Mouse (Mus musculus): ENCODE measurements around the gene Ugt1a1.
A peak's percentile ranks its signal among the peaks of the same experiment; 100 is the strongest.

The Ugt1a1 gene

DNA sequence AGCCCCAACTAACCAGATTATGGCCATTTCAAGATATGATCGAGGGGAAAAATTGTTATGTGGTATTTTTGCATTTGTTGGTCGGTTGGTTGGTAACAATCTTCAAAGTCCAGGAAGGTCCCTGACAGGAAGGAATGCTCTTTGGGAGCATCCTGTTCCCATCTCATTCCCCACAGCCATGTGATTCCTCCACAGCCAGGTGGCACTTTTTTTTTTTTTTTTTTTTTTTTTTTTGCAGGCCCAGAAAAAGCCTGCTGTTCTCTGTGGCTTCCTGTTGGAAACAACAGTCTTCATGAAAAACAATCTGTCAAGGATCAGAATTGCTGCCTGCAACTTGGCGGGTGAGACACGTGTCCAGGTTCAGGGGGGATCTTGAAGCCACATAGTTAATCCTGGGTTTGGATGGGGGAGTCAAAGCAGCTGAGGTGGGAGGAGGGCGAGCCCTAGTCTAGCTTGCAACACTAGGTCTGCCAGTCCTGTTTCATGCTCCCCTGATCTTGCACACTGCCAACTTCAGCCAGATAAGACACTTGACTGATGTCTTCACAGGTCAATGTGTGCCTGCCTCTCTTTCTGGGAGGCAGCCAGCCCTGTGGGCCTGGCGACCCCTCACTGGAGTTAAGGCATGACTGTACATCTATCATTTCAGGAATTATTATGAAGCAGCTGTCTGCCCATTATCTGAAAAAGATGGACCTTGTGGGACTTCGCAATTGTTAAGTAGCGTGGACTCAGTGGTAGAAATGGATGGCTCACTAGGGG is 47.3 kb downstream of the Ugt1a1 start:
- DNase-seq (ENCODE audit: low read depth), result peak; percentile 34

DNA sequence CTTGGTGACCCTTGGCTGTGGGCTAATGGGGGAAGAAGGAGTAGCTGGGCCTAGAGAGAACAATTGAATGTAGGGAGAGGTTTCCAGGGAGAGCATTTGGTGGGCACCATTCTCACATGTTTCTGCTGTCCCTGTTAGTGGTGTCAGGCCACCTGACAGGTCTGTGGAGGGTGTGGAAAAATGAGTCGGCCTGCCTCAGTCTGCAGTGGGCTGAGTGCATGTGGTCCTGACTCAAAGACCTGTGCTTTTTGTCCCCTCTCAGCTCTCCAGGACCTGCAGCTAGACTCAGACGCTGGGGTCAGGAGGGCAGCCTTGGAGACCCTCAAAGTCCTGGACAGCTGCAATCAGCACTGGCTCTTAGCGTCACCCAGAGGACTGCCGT is 47.9 kb downstream of the Ugt1a1 start:
- no peak for DNase-seq (ENCODE audit: low read depth)

DNA sequence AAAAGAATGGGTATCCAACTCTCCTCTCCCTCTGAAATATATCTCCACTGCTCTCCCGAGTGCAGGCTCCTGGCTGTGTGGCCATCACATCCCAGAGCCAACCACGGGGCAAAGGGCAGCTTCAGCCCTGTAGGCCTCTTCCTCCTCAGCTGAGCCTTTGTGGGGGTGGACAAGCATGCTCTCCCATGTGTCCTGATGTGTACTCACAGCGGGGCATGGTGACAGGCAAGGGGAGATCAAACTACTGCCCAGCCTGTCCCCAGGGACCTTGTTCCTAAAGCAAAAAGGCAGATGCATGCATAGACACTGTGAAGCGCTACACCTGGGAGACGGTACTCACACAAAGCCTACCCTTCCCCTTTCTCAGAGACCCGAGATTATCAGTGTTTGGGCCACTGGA is 48.4 kb downstream of the Ugt1a1 start:
- DNase-seq (ENCODE audit: low read depth), result peak; percentile 26

DNA sequence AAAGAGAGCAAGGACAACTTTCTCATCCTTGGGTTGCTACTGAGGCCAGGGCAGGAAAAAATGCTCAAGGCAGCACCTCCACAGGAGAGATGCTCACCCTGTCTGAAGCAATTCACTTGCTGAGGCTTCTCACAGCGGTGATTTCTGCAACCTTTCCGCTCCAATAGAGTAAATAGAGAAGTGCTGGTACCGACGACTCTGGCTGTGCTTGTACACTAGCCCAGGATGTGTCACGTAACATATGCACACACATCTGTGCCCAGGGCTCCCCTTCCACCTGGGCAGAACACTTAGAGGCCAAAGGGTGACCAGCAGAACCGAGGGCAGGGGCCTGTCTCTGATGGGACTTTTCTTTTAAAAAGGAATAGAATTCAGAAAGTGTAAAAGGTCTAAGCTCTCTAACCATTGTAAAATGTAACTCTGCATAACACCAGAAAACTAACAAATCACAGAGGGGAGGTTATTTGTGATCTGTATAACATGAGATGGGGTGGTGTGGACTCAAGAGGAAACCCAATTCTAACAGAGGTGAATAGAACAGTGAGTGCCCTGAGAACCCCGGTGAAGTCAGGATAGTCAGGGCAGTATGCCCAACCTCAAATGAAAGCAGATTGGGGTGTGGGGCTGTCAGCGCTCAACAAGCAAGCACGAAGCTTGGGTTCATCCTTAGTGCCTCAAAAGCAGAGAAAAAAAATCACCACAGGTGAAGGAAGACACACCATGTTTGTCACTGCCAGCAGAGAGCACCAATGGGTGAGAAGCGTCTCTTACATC is 49.0 kb downstream of the Ugt1a1 start:
- peak; percentile 32 for DNase-seq (ENCODE audit: low read depth)

DNA sequence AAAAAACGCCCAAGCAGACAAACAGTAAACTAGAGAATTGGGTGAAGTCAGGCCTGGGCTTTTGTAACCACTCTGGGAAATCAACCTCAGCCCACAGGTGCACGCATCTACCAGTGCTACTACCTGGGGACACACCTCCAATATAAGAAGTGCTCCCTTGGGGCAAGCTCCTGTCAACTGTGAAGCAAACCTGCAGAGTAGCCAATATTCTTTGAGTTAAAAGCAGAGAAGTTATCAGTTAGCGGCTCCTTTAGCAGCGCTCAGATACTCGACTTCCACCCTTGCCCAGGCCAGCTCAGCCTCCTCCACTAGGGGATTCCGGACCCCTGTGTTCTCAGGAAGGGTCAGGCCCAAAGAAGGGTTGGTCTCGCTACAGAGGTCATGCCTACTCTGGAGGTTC is 49.9 kb downstream of the Ugt1a1 start:
- peak; percentile 31 for DNase-seq (ENCODE audit: low read depth)

DNA sequence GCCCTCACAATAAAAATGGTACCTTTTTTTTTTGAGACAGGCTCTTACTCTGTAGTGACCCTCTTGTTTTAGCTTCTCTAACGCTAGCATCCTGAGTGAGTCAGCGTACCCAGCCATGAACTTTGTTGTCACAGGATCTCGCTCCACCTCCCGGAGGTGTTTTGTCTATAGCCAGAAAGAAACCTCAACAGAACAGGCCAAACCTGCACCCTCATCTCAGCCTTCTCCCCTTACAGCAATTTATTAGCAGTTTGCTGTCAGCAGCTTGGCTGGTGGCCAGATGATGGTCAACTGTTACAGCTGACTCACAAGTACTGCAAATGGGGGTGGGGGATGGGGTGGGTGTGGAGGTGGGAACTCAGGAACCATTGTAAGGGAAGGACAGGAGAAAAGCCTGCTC is 50.5 kb downstream of the Ugt1a1 start:
- DNase-seq (ENCODE audit: low read depth), result peak; percentile 38

DNA sequence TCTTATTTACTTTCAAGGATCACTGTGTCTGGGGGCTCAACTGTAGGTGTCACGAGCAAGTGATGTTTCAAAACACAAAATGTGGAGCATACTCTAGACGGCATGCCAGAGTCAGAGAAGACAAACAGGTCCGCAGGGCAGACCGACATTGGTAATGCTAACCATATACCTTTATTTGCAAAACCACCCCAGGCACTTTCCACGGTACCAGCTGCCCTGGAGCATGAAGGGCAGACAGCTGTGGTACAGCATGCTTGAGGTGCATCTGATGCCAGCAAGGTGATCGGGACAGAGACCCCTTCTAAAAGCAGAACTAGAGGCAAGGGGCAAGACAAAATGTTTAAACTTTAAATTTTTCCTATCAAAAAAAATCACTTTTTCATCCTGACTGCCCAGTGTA is 51.2 kb downstream of the Ugt1a1 start:
- no peak for DNase-seq (ENCODE audit: low read depth)

DNA sequence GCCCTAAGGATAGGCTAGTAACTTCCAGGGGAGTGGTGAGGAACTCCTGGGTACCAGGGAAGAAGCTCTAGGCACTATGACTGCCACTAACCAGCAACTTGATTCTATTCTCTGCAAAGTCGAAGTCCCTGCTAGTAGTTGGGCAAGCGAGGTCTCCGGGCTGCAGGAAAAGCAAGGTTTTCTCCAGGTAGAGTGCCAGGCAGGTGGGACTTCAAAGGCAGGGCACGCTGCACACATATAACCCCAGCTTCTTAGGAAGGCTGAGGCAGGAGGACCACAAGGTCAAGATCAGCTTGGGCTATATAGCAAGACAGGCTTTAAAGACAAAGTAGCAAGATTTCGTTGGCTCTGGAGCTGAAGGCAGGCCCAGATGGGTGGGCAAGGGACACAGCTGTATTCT is 52.0 kb downstream of the Ugt1a1 start:
- no peak for DNase-seq (ENCODE audit: low read depth)

DNA sequence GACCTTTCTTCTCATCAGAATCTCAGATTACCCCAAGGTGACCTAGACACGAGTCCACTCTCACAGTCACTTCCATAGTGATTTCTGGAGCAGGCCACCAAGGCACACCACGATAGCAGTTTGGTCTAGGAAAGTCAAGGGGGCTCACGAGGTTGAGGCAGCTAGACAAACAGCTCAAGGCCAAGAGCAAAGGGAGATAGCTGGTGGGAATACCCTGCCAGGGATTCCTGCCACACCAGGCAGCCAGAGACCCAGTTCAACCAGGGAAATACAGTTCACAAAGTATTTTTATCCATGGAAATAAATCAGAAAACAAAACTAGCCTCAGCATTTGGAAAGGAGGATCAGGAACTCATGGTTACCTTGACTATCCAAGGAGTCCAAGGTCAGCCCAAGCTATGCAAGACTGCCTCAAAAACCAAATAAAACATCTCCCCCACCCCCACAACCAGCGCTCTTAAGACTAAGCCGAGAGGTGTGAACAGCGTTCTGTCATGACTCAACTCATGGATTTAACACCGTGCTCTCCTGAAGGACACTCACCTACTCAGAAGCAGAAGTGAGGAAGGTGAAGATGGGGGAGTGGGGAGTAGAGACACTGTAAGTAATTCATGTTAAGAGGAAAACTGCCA is 52.6 kb downstream of the Ugt1a1 start:
- peak; percentile 29 for DNase-seq (ENCODE audit: low read depth)

DNA sequence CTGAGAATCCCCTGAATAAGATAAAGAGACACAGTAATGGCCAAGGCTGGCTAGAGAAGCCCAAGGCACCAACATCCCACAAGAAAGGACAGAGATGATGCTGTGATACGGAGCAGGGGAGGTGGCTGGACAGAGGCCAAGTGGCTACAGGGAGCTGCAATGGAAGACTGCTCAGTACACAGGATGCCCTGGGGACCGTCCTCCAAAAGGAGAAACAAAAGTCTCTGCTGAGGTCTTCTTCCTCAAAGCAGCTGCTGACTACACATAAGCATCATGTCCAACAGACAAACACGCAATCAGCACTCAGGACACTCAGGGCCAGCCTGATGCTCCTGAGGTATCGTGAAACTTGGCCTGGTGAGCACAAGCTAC is 53.1 kb downstream of the Ugt1a1 start:
- DNase-seq (ENCODE audit: low read depth), result no peak

DNA sequence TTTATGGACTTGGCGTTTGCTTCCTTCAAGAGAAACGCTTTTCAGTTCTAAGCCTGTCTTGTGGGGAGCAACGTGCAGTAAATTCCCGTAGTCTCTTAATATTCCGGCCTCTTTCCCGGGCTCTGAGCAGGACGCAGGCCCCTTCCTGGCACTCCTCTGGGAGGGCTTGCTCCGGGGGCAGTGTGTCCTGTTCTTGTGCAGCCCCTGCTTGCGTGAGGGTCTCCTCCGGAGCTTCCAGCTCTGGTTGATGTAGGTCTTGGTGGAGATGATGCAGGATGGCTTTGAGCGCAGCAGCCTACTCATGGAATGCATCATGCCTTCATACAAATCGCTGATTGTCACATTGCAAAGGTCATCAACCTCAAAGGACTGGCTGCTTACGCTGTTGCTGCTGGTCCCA is 54.4 kb downstream of the Ugt1a1 start:
- no peak for DNase-seq (ENCODE audit: low read depth)

DNA sequence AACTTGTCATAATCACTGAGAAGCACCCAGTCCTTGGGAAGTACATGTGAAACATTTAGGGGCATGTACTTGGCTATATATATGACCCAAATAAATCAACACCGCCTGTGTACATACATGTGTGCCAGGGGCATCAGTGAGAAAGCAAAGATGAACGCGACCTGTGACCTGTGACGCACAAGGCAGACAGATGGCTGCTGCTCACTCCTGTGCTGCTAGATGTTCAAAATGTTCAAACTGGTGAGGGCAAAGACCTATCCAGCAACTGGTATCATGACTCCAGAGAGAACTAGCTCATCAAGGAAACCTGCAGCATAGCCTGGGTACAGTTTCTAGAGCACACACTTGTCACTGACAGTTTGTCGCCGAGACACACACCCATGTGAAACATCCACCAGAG is 55.7 kb downstream of the Ugt1a1 start:
- no peak for DNase-seq (ENCODE audit: low read depth)

DNA sequence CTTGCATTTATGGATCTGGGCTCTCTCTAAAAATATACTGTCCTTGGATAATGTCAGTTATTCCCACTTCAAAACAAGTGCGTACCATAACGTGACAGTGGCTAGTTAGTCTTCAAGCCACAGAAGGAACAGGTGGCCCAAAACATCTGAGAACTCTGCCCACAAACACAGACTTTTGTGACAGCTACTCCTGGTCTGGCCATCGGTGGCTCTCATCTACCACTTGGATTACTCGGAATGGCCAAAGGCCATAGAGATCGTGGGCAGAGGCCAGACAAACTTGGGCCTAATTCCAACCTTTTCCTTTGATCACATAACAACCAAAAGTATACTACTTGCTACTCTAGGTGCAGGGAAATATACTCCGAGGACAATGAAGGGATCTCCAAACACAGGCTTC is 56.3 kb downstream of the Ugt1a1 start:
- no peak for DNase-seq (ENCODE audit: low read depth)
